Mouse (Mus musculus) brain, embryonic 14.5 days (tissue): ENCODE measurements at regions not wholly inside any gene's neighbourhood (a gene's known extent, or its start where the extent isn't known, plus 50 kb on each side); places are given as distances from the start of the nearest gene placed in this dataset.

Experiments
- CTCF ChIP-seq: fragments of 200-500 bp; IDR thresholded peaks from 2 replicates; pipeline ENCODE4 v1.5.1; 2012; ENCODE audit warnings: inconsistent platforms, mild to moderate bottlenecking, moderate library complexity, borderline replicate concordance; ENCODE audit not compliant: insufficient read depth, insufficient read length; ENCODE audit errors: extremely low read depth
- POLR2A ChIP-seq: fragments of 200-500 bp; IDR thresholded peaks from 2 replicates; pipeline ENCODE4 v1.6.1; 2012; ENCODE audit warnings: mild to moderate bottlenecking, inconsistent platforms, borderline replicate concordance; ENCODE audit not compliant: poor library complexity, insufficient read depth, insufficient read length, severe bottlenecking; ENCODE audit errors: extremely low read depth

GRCm38 (mm10) chr10:27841042-27841709 is 221.6 kb upstream of the Lama2 start:
- TF ChIP-seq CTCF (no peak), POLR2A (no peak)
